Mouse (Mus musculus) stomach, embryonic 16.5 days (tissue): ENCODE data around the gene Stag3. TPM values are rescaled to one million over a fixed set of nuclear protein-coding genes. Genes with fewer than 3 reads are reported as not detected.

Source experiments
- ATAC-seq: fragments of 200-750 bp; cut with Nextera tagmentation; 2 replicates; pipeline ENCODE4 v1.8.0; 2017; ENCODE audit warnings: moderate number of reproducible peaks, moderate TSS enrichment; ENCODE audit not compliant: insufficient read depth, low FRiP score
- H3K27ac ChIP-seq: fragments of 300-500 bp; sonication (generic); 2 replicates; pipeline ENCODE4 v1.5.1; 2014; ENCODE audit warnings: low read length
- H3K27me3 ChIP-seq: fragments of 300-500 bp; sonication (generic); 2 replicates; pipeline ENCODE4 v1.6.1; 2014; ENCODE audit warnings: low read length, control low read depth, mixed read lengths; ENCODE audit not compliant: control insufficient read depth, insufficient read depth
- H3K36me3 ChIP-seq: fragments of 300-500 bp; sonication (generic); 2 replicates; pipeline ENCODE4 v1.6.1; 2014; ENCODE audit warnings: low read length; ENCODE audit not compliant: control insufficient read depth, insufficient read depth
- H3K4me1 ChIP-seq: fragments of 300-500 bp; sonication (generic); 2 replicates; pipeline ENCODE4 v1.6.1; 2014; ENCODE audit warnings: low read length, control low read depth, mixed read lengths; ENCODE audit not compliant: control insufficient read depth, insufficient read depth
- H3K4me2 ChIP-seq: fragments of 300-500 bp; sonication (generic); 2 replicates; pipeline ENCODE4 v1.6.1; 2014; ENCODE audit warnings: low read depth, low read length, mixed read lengths
- H3K4me3 ChIP-seq: fragments of 300-500 bp; sonication (generic); replicated peaks from 2 replicates; pipeline ENCODE4 v1.5.1; 2014; ENCODE audit warnings: mild to moderate bottlenecking, low read length
- H3K9ac ChIP-seq: fragments of 300-500 bp; sonication (generic); 2 replicates; pipeline ENCODE4 v1.6.1; 2014; ENCODE audit warnings: low read length
- H3K9me3 ChIP-seq: fragments of 300-500 bp; sonication (generic); replicated peaks from 2 replicates; pipeline ENCODE4 v1.6.1; 2016; ENCODE audit warnings: low read length, control low read depth; ENCODE audit not compliant: control insufficient read depth
- WGBS: fragments of 180-500 bp; shearing (Covaris S2); extraction: QIAGEN DNeasy Blood & Tissue Kit; methylation state at CpG from one replicate; pipeline ENCODE4 v1.1.7; 2014; 5-methylcytosine and 5-hydroxymethylcytosine counted together
- polyA plus RNA-seq: library from polyadenylated mRNA; unstranded; fragments of >200 nt; fragmentation: Nextera tagmentation; extraction: Ambion mirVana; gene quantifications from 2 replicates; pipeline ENCODE4 v1.2.1, GENCODE M21; 2015

The Stag3 gene
- polyA plus RNA-seq, 1 experiment from 2014 or later = 3.7 TPM

GRCm38 (mm10) chr5:138256966-138257584, 23.0 kb upstream of the Stag3 start:
- Histone ChIP-seq H3K4me2 (no peak overlapping the region), H3K4me1 (peaks cover 9% of the 10 kb centered on the region), H3K9me3 (no peaks in the 10 kb centered on the region), H3K9ac (no peak overlapping the region), H3K4me3 (no peak overlapping the region), H3K27ac (no peak overlapping the region), H3K36me3 (peaks cover 8% of the 10 kb centered on the region), H3K27me3 (no peaks in the 10 kb centered on the region)
- ATAC-seq = no peak
- WGBS = 83% methylated on average over 10 of the region's 10 CpGs

DNA sequence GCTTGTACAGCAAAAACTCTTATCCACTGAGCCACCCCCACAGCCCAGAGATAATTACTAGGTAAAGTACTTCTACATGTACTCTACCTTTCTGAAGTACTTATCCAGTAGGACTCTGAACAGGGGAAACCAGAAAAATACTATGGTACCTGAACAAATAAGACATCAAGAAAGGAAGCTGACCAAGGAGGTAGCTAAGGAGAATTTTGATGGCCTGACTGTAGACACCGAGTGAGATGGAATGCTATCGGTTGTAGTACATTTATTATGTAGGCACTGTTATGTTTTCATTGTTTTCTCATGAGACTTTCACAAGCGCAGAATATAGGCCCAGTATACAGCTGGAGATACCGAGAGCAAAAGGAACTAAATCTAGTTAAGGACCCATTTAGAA, 22.5 kb upstream of the Stag3 start:
- Histone ChIP-seq H3K4me3 (no peak overlapping the region), H3K4me1 (peaks cover 14% of the 10 kb centered on the region), H3K27ac (no peak overlapping the region), H3K36me3 (peaks cover 8% of the 10 kb centered on the region), H3K27me3 (no peaks in the 10 kb centered on the region), H3K9ac (no peak overlapping the region), H3K9me3 (no peaks in the 10 kb centered on the region), H3K4me2 (no peak overlapping the region)
- ATAC-seq = no peak
- WGBS = 92% methylated on average over 4 of the region's 4 CpGs

GRCm38 (mm10) chr5:138258078-138258477, 22.0 kb upstream of the Stag3 start:
- 63% methylated on average over 3 of the region's 3 CpGs for WGBS
- no peak for ATAC-seq

GRCm38 (mm10) chr5:138258542-138258941, 21.5 kb upstream of the Stag3 start:
- H3K9me3 ChIP-seq = no peaks in the 10 kb centered on the region
- no peak for ATAC-seq
- no peak overlapping the region for H3K9ac ChIP-seq
- H3K36me3 ChIP-seq = peaks cover 8% of the 10 kb centered on the region
- no peaks in the 10 kb centered on the region for H3K27me3 ChIP-seq
- no peak overlapping the region for H3K27ac ChIP-seq
- H3K4me2 ChIP-seq = no peak overlapping the region
- peaks cover 21% of the 10 kb centered on the region for H3K4me1 ChIP-seq
- no peak overlapping the region for H3K4me3 ChIP-seq
- whole genome bisulfite sequencing = 78% methylated on average over 6 of the region's 6 CpGs

More at GRCm38 (mm10) chr5:138258078-138258477, 22.0 kb upstream of the Stag3 start:
- Histone ChIP-seq H3K9me3 (no peaks in the 10 kb centered on the region), H3K4me2 (no peak overlapping the region), H3K9ac (no peak overlapping the region), H3K4me1 (peaks cover 19% of the 10 kb centered on the region), H3K27me3 (no peaks in the 10 kb centered on the region), H3K4me3 (no peak overlapping the region), H3K27ac (no peak overlapping the region), H3K36me3 (peaks cover 8% of the 10 kb centered on the region)

DNA sequence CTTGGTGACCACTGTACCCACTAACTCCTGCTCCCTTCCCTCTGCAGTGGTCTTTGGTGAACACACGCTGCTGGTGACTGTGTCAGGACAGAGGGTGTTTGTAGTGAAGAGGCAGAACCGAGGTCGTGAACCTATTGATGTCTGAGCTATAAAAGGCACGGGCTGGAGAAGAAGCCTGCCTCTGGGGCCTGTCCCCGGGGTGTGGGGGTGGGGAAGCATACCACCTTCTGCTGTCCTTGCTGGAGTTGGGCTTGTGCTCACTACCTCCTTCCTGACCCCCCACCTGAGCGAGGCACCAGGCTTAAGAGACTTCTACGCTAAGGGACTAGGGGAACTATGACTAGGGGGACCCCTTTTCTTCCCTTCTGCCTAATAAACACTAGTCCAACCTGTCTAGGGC, 21.0 kb upstream of the Stag3 start:
- Histone ChIP-seq H3K4me1 (peaks cover 21% of the 10 kb centered on the region), H3K36me3 (peaks cover 8% of the 10 kb centered on the region), H3K4me2 (no peak overlapping the region), H3K4me3 (no peak overlapping the region), H3K9me3 (no peaks in the 10 kb centered on the region), H3K27me3 (no peaks in the 10 kb centered on the region), H3K9ac (no peak overlapping the region), H3K27ac (no peak overlapping the region)
- WGBS = 65% methylated on average over 7 of the region's 7 CpGs
- ATAC-seq = no peak

DNA sequence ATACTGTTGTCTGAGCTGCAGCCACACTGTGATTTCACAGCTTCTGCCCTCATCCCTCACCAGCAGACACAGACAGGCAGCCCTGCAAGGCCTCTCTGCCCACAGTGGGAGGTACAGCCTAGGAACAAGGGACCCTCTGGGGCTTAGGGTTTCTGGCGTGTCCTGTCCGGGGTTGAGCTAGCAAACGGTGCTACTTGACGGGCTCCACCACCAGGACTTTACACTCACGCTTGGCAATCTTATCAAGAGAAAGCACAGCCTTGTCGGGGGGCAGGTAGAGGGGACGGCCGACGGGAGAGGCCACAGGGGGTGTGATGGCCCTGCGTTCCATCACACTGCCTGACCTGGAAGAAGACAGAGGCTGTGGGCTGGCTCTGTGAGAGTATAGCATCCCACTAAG, 20.0 kb upstream of the Stag3 start:
- Histone ChIP-seq H3K27ac (no peak overlapping the region), H3K4me3 (no peak overlapping the region), H3K9me3 (no peaks in the 10 kb centered on the region), H3K27me3 (no peaks in the 10 kb centered on the region), H3K9ac (no peak overlapping the region), H3K4me1 (peaks cover 23% of the 10 kb centered on the region), H3K4me2 (no peak overlapping the region), H3K36me3 (peaks cover 8% of the 10 kb centered on the region)
- 70% methylated on average over 10 of the region's 10 CpGs for WGBS
- no peak for ATAC-seq

GRCm38 (mm10) chr5:138260834-138261233, 19.2 kb upstream of the Stag3 start:
- Histone ChIP-seq H3K36me3 (peaks cover 8% of the 10 kb centered on the region), H3K9ac (no peak overlapping the region), H3K4me2 (no peak overlapping the region), H3K9me3 (no peaks in the 10 kb centered on the region), H3K27me3 (no peaks in the 10 kb centered on the region), H3K27ac (no peak overlapping the region), H3K4me3 (no peak overlapping the region), H3K4me1 (peaks cover 21% of the 10 kb centered on the region)
- no peak for ATAC-seq
- WGBS = 70% methylated on average over 11 of the region's 11 CpGs

DNA sequence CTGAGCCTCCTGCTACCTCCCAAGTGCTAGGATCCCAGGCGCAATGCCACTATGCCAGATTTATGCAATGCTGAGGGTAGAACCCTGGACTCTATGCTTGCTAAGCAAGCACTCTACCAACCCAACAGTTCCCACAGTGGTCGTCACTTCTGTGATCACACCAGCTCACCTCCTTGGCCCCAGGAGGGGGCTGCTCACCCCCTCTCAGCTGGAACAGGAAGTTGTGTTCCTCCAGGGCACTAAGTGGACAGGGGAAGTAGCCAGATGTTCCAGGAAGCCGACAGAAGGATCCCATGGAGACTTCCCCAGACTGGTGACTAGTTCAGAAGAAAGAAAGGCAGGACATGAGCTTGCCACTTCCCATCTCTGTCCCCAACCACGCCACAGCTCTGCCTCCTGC, 18.0 kb upstream of the Stag3 start:
- H3K4me3 ChIP-seq = peak overlapping the region; percentile 91; the same call in 1 of the 2 replicates
- no peak overlapping the region for H3K27ac ChIP-seq
- ATAC-seq = no peak
- H3K27me3 ChIP-seq = no peaks in the 10 kb centered on the region
- H3K4me1 ChIP-seq = peaks cover 17% of the 10 kb centered on the region
- 0 out of 2 replicates have a peak overlapping the region, but pooled peaks have one; percentile 18 for H3K9ac ChIP-seq
- no peaks in the 10 kb centered on the region for H3K9me3 ChIP-seq
- H3K36me3 ChIP-seq = peaks cover 8% of the 10 kb centered on the region
- WGBS = 74% methylated on average over 4 of the region's 4 CpGs
- 0 out of 2 replicates have a peak overlapping the region, but pooled peaks have one; percentile 99 for H3K4me2 ChIP-seq

- H3K36me3 ChIP-seq = peaks cover 8% of the 10 kb centered on the region
- H3K4me3 ChIP-seq = peak overlapping the region; percentile 91
- no peaks in the 10 kb centered on the region for H3K27me3 ChIP-seq
Measured at GRCm38 (mm10) chr5:138262582-138263240, 17.3 kb upstream of the Stag3 start.

More at GRCm38 (mm10) chr5:138262582-138263240, 17.3 kb upstream of the Stag3 start:
- Histone ChIP-seq H3K9ac (peak overlapping the region; percentile 97), H3K4me1 (peaks cover 17% of the 10 kb centered on the region), H3K27ac (no peak overlapping the region), H3K9me3 (no peaks in the 10 kb centered on the region), H3K4me2 (peak overlapping the region; percentile 99)
- 59% methylated on average over 18 of the region's 18 CpGs for WGBS
- ATAC-seq = no peak
